ENCODE assay signal across 14 mouse cellular contexts in the genomic region with DNA sequence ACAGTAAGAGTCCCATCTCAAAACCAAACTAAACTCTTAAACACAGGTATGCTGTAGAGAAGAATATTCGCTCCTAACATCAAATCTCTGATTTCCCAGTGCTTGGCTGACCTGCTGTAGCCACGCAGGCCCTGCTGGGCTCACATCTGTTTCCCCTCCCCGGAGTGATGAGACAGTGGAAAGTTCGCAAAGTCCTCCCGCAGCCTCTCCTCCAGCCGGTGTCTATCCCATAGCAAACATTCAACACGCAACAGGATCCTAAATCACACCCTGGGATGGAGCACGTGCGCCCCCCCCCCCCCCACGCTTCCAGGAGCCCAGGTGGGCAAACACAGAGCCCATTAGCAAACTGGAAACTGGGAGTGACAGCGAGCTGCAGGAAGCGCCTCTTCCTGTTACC. TPM values are rescaled to one million over a fixed set of nuclear protein-coding genes. Genes with fewer than 3 reads are reported as not detected.
DNase-seq lines count a peak whose midpoint lies in the region; ATAC-seq and TF ChIP-seq lines count a peak whose summit lies in the region.
"Had no signal": no experiment of that assay in that cellular context is flagged by ENCODE, and none has a peak within 500 bp of the region (broad histone marks: within the 10 kb centered on the region; RNA-seq: fewer than 3 reads in every experiment).

No protein-coding gene starts in this region.

- H3K79me2 ChIP-seq in CH12.LX (replicated peaks; ENCODE audit: control insufficient read depth, extremely low read depth, insufficient read depth, poor library complexity, severe bottlenecking), result no peaks in the 10 kb centered on the region

- 41% methylated on average over 12 of the region's 12 CpGs for WGBS in heart, embryonic 14.5 days
- 18% methylated on average over 12 of the region's 12 CpGs for WGBS in intestine, embryonic 16.5 days

- ATAC-seq in heart, embryonic 14.5 days (ENCODE audit: insufficient number of reproducible peaks, insufficient read depth, low FRiP score, low read depth), result no peak
- no peak for ATAC-seq in intestine, embryonic 16.5 days
- no peak for ATAC-seq in inflammation-experienced regulatory T-cells, adult 6 months
- ATAC-seq: forebrain, postnatal 0 days; midbrain, embryonic 13.5 days had no signal

- H3K9ac ChIP-seq in heart, embryonic 14.5 days (ENCODE audit: low read length), result no peak overlapping the region
- no peak overlapping the region for H3K9ac ChIP-seq in CH12.LX (ENCODE audit: insufficient read depth, low read depth)
- no peak overlapping the region for H3K9ac ChIP-seq in intestine, embryonic 16.5 days (ENCODE audit: low read depth, low read length)
- H3K9ac ChIP-seq: forebrain, postnatal 0 days; midbrain, embryonic 13.5 days had no signal

- no peaks in the 10 kb centered on the region for H3K9me3 ChIP-seq in heart, embryonic 14.5 days (ENCODE audit: control insufficient read depth, low read length)
- no peaks in the 10 kb centered on the region for H3K9me3 ChIP-seq in CH12.LX (replicated peaks; ENCODE audit: low read length)
- H3K9me3 ChIP-seq in intestine, embryonic 16.5 days (ENCODE audit: control insufficient read depth, low read length), result no peaks in the 10 kb centered on the region
- H3K9me3 ChIP-seq: midbrain, embryonic 13.5 days had no signal

- dilution Hi-C loops in CH12.LX (cut with MboI; ENCODE audit: extremely low pct_ligation_motif_present, extremely low pct_unique_long_range_greater_than_20kb, low sequenced_read_pairs), result no loop called here

- DNase-seq in heart, adult 8-10 months (ENCODE audit: low spot score), result no peak
- DNase-seq in CH12.LX (ENCODE audit: extremely low read depth), result no peak
- peak; percentile 21 for DNase-seq in embryo, embryonic 11 days
- no peak for DNase-seq in Muller cell, postnatal 12 days (ENCODE audit: inconsistent ontology term)
- DNase-seq: cerebellum, adult 9-11 months; forebrain, postnatal 0 days; kidney, adult 8-10 months; lung, postnatal 36 days; right cerebral cortex, postnatal 4 days; thymus, postnatal 36 days had no signal

- H3K27ac ChIP-seq in heart, embryonic 14.5 days (replicated peaks in 1 of 2; ENCODE audit: control insufficient read depth in 1 of 2, insufficient read depth in 1 of 2, low read depth in 2 of 2, low read length in 2 of 2), result peak overlapping the region in 1 of 2 experiments; percentile 44; a peak in 1 of 4 replicates
- H3K27ac ChIP-seq in CH12.LX (ENCODE audit: insufficient read depth, low read depth), result no peak overlapping the region
- no peak overlapping the region for H3K27ac ChIP-seq in intestine, embryonic 16.5 days (ENCODE audit: low read length)
- H3K27ac ChIP-seq: midbrain, embryonic 13.5 days had no signal

- in situ Hi-C loops in CH12.LX (cut with MboI; ENCODE audit: low pct_ligation_motif_present, low pct_unique_long_range_greater_than_20kb, low sequenced_read_pairs), result no loop called here

- H3K27me3 ChIP-seq in heart, embryonic 14.5 days (ENCODE audit: control insufficient read depth, insufficient read depth, low read length), result no peaks in the 10 kb centered on the region
- H3K27me3 ChIP-seq in CH12.LX (replicated peaks), result peaks cover 2% of the 10 kb centered on the region
- no peaks in the 10 kb centered on the region for H3K27me3 ChIP-seq in intestine, embryonic 16.5 days (replicated peaks; ENCODE audit: control insufficient read depth, insufficient read depth, low read length)
- H3K27me3 ChIP-seq: midbrain, embryonic 13.5 days had no signal

- no peak for TF ChIP-seq CTCF in CH12.LX (conservative IDR thresholded peaks at IDR 0.05 in 1 of 2, IDR thresholded peaks at IDR 0.05 in 1 of 2; ENCODE audit: low read depth in 2 of 2, low read length in 2 of 2)

- TF ChIP-seq RAD21 in CH12.LX (IDR thresholded peaks at IDR 0.05; ENCODE audit: low read depth, low read length), result no peak

- no peak for TF ChIP-seq POLR2A in CH12.LX (IDR thresholded peaks at IDR 0.05; ENCODE audit: low read depth, low read length)

- TF ChIP-seq EP300 in CH12.LX (IDR thresholded peaks at IDR 0.05; ENCODE audit: low read length), result no peak

- H3K4me1 ChIP-seq in heart, embryonic 14.5 days (ENCODE audit: control insufficient read depth in 2 of 2, insufficient read depth in 2 of 2, low read length in 2 of 2), result peaks cover 9 to 13% of the 10 kb centered on the region in 2 experiments
- 0 out of 4 replicates have a peak, but pooled peaks cover 0 to 4% of the 10 kb centered on the region in 2 experiments for H3K4me1 ChIP-seq in CH12.LX (ENCODE audit: control insufficient read depth in 1 of 2, insufficient read depth in 2 of 2)
- 0 out of 2 replicates have a peak, but pooled peaks cover 4% of the 10 kb centered on the region for H3K4me1 ChIP-seq in intestine, embryonic 16.5 days (ENCODE audit: control insufficient read depth, insufficient read depth, low read length)

- 0 out of 2 replicates have a peak overlapping the region, but pooled peaks have one; percentile 25 for H3K4me2 ChIP-seq in heart, embryonic 14.5 days (ENCODE audit: low read length)
- H3K4me2 ChIP-seq in CH12.LX (ENCODE audit: insufficient read depth, low read depth, poor library complexity, severe bottlenecking), result no peak overlapping the region
- peak overlapping the region; percentile 30 for H3K4me2 ChIP-seq in intestine, embryonic 16.5 days (ENCODE audit: low read depth, low read length)
- H3K4me2 ChIP-seq: midbrain, embryonic 13.5 days had no signal

- H3K4me3 ChIP-seq in heart, embryonic 14.5 days (ENCODE audit: control insufficient read depth in 1 of 2, insufficient read depth in 1 of 2, low read depth in 1 of 2, low read length in 2 of 2), result no peak overlapping the region
- H3K4me3 ChIP-seq in CH12.LX (replicated peaks in 1 of 3; ENCODE audit: low read depth in 2 of 3, low read length in 2 of 3, poor library complexity in 1 of 3), result no peak overlapping the region
- H3K4me3 ChIP-seq in intestine, embryonic 16.5 days (ENCODE audit: low read length), result no peak overlapping the region
- H3K4me3 ChIP-seq: midbrain, embryonic 13.5 days had no signal

- no peaks in the 10 kb centered on the region for H3K36me3 ChIP-seq in heart, embryonic 14.5 days (ENCODE audit: control insufficient read depth, insufficient read depth, low read length)
- no peaks in the 10 kb centered on the region for H3K36me3 ChIP-seq in CH12.LX (replicated peaks in 1 of 2; ENCODE audit: control insufficient read depth in 1 of 2, insufficient read depth in 1 of 2, low read length in 1 of 2)
- no peaks in the 10 kb centered on the region for H3K36me3 ChIP-seq in intestine, embryonic 16.5 days (ENCODE audit: control insufficient read depth, insufficient read depth, low read length)

TF ChIP-seq in CH12.LX, 34 proteins besides CTCF, POLR2A, EP300 and RAD21:
- TF ChIP-seq BHLHE40 (IDR thresholded peaks at IDR 0.05; ENCODE audit: low read depth, low read length), result peak; percentile 18; the same call in 1 of the 2 replicates
- no peak for TF ChIP-seq TCF12 (IDR thresholded peaks at IDR 0.05; ENCODE audit: low read depth, low read length)
- no peak for TF ChIP-seq USF1 (IDR thresholded peaks at IDR 0.05; ENCODE audit: low read depth, low read length)
TF ChIP-seq in CH12.LX: peak in this region for 1.

RNA-seq across cellular contexts. Expression of gene Tmod2, which starts 9.6 kb away (rescaled TPM):
- polyA plus RNA-seq in heart, embryonic 14.5 days (2014; fragmentation: Nextera tagmentation; extraction: Ambion mirVana), result 3.2 and 4.1 TPM in 2 replicates
- 1 to 10 TPM; 4.2 to 5.2 (median 4.4) TPM for total RNA-seq in heart, adult 8-10 months (2022)
- total RNA-seq in CH12.LX (2012; rRNA removed), result 1.6 and 1.7 TPM in 2 replicates
- 0.08 and 0.16 TPM in 2 replicates for total RNA-seq in CH12.LX (2014; rRNA removed)
- 0.10 and 0.17 TPM in 2 replicates for polyA plus RNA-seq in CH12.LX (2012; ENCODE audit: insufficient read length, low read depth)
- polyA plus RNA-seq in intestine, embryonic 16.5 days (2015; fragmentation: Nextera tagmentation; extraction: Ambion mirVana), result 10.7 and 16.2 TPM in 2 replicates
- polyA plus RNA-seq in inflammation-experienced regulatory T-cells, adult 6 months (2017; shearing (Covaris generic)), result under 1 TPM in 2 of 3 experiments, not detected in 1; 0.04 to 0.09 TPM

RNA-seq across cellular contexts. Expression of gene Lysmd2, which starts 24.0 kb away (rescaled TPM):
- polyA plus RNA-seq in heart, embryonic 14.5 days (2014; fragmentation: Nextera tagmentation; extraction: Ambion mirVana), result 20.5 and 21.3 TPM in 2 replicates
- 10 to 100 TPM in 2 of 4 experiments, 1 to 10 TPM in 2; 7.6 to 11.7 (median 9.2) TPM for total RNA-seq in heart, adult 8-10 months (2022)
- total RNA-seq in CH12.LX (2012; rRNA removed) (16.2 and 18.6 TPM in 2 replicates), CH12.LX (2014; rRNA removed) (14.2 and 18.1 TPM in 2 replicates)
- 10.4 and 11.7 TPM in 2 replicates for polyA plus RNA-seq in CH12.LX (2012; ENCODE audit: insufficient read length, low read depth)
- 15.9 and 18.7 TPM in 2 replicates for polyA plus RNA-seq in intestine, embryonic 16.5 days (2015; fragmentation: Nextera tagmentation; extraction: Ambion mirVana)
- 1 to 10 TPM; 4.9 to 6.1 (median 5.9) TPM for polyA plus RNA-seq in inflammation-experienced regulatory T-cells, adult 6 months (2017; shearing (Covaris generic))

RNA-seq across cellular contexts. Expression of gene Tmod3, which starts 42.1 kb away (rescaled TPM):
- polyA plus RNA-seq in heart, embryonic 14.5 days (2014; fragmentation: Nextera tagmentation; extraction: Ambion mirVana), result 75.0 and 81.6 TPM in 2 replicates
- total RNA-seq in heart, adult 8-10 months (2022), result 10 to 100 TPM; 48.4 to 59.3 (median 58.7) TPM
- total RNA-seq in CH12.LX (2012; rRNA removed) (40.5 and 41.1 TPM in 2 replicates), CH12.LX (2014; rRNA removed) (71.0 and 77.1 TPM in 2 replicates)
- polyA plus RNA-seq in CH12.LX (2012; ENCODE audit: insufficient read length, low read depth), result 52.0 and 59.0 TPM in 2 replicates
- polyA plus RNA-seq in intestine, embryonic 16.5 days (2015; fragmentation: Nextera tagmentation; extraction: Ambion mirVana), result 102 and 104 TPM in 2 replicates
- polyA plus RNA-seq in inflammation-experienced regulatory T-cells, adult 6 months (2017; shearing (Covaris generic)), result 100 to 1,000 TPM; 142 to 214 (median 146) TPM
